Mouse (Mus musculus): Measurements from ENCODE around the gene Cdk9. TPM values are rescaled to one million over a fixed set of nuclear protein-coding genes. Genes with fewer than 3 reads are reported as not detected.

The Cdk9 gene
- total and polyA plus RNA-seq, 3 experiments = 30.9 to 125 TPM; not detected in 1

DNA sequence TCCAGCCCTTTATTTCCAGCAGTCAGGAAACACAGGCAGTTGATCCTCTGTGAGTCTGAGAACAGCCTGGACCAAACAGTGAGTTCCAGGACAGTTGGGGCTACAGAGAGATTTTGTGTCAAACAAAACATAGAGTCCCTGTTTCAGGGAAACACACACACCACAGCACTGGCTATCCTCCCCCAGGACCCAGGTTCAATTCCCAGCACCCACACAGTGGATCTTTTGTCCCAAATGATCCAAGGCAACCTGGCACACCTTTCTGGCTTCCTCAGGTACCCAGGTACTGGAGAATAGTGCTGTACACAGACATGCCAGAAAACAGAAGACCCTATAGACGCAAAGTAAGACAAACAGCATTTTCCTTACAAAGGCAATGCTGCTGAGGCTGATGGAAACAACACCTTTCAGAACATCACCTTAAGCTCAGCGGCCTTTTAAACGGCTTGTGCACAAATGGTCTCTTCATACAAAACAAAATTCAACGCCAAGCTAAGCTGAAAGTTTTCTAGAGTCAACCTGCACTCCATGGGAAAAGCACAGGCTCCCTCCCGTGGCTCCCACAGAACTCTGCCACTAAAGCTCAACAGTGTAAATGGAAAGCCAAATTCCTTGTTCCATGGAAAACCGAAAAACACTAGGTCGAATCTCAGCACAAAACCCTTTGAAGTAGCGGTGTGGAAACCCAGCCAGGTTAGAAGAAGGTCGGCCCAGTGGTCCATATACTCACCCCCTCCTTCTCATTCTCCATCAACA is 1.4 kb downstream of the Cdk9 start:
- Histone ChIP-seq H3K79me2 (ENCODE audit: control insufficient read depth, insufficient read depth, low read length, poor library complexity) (peaks cover 34% of the 10 kb centered on the region), H3K9me3 (replicated peaks; ENCODE audit: insufficient read depth, low read length) (no peaks in the 10 kb centered on the region), H3K27me3 (ENCODE audit: control insufficient read depth in 1 of 2, insufficient read depth in 2 of 2, low read length in 2 of 2) (no peaks in the 10 kb centered on the region), H3K4me3 (ENCODE audit: control insufficient read depth in 1 of 2, insufficient read depth in 1 of 2, low read depth in 2 of 2, low read length in 2 of 2) (peak overlapping the region; percentile 98 to 99), H3K9ac (ENCODE audit: control insufficient read depth, low read depth, low read length, poor library complexity, severe bottlenecking) (peak overlapping the region; percentile 95), H3K36me3 (ENCODE audit: control insufficient read depth in 1 of 2, insufficient read depth in 2 of 2, low read length in 2 of 2) (peaks cover 10 to 34% of the 10 kb centered on the region in 2 experiments), H3K4me1 (ENCODE audit: control insufficient read depth in 1 of 2, insufficient read depth in 2 of 2, low read length in 2 of 2) (peaks cover 14 to 33% of the 10 kb centered on the region in 2 experiments), H3K27ac (ENCODE audit: control insufficient read depth, low read depth, low read length) (peak overlapping the region; percentile 79)
- DNase-seq (ENCODE audit: low read depth, low spot score) = no peak
- no peak for TF ChIP-seq POLR2A (IDR thresholded peaks at IDR 0.05; ENCODE audit: control insufficient read depth in 1 of 2, insufficient read depth in 1 of 2, low read depth in 1 of 2, low read length in 2 of 2, poor library complexity in 1 of 2)
- no peak for TF ChIP-seq GABPA (IDR thresholded peaks at IDR 0.05; ENCODE audit: low read depth, low read length)
- no peak for TF ChIP-seq ZC3H11A (IDR thresholded peaks at IDR 0.05; ENCODE audit: low read depth, low read length)
- no peak for TF ChIP-seq EP300 (IDR thresholded peaks at IDR 0.05; ENCODE audit: low read depth in 1 of 2, low read length in 2 of 2)
- no peak for TF ChIP-seq POLR2AphosphoS5 (IDR thresholded peaks at IDR 0.05; ENCODE audit: borderline replicate concordance, low read depth, low read length)
- TF ChIP-seq ETS1 (IDR thresholded peaks at IDR 0.05; ENCODE audit: low read depth, low read length) = no peak
- no peak for TF ChIP-seq CHD1 (IDR thresholded peaks at IDR 0.05; ENCODE audit: low read depth, low read length)
- TF ChIP-seq TCF12 (IDR thresholded peaks at IDR 0.05; ENCODE audit: low read depth, low read length) = no peak
- TF ChIP-seq CHD2 (IDR thresholded peaks at IDR 0.05; ENCODE audit: low read length) = no peak
- TF ChIP-seq USF1 (IDR thresholded peaks at IDR 0.05; ENCODE audit: low read depth, low read length) = no peak
- no peak for TF ChIP-seq GATA1 (IDR thresholded peaks at IDR 0.05; ENCODE audit: low read depth, low read length)
- no peak for TF ChIP-seq MAX (IDR thresholded peaks at IDR 0.05; ENCODE audit: low read length)
- no peak for TF ChIP-seq JUND (IDR thresholded peaks at IDR 0.05; ENCODE audit: low read depth, low read length)
- no peak for TF ChIP-seq MYB (IDR thresholded peaks at IDR 0.05; ENCODE audit: low read depth, low read length)

DNA sequence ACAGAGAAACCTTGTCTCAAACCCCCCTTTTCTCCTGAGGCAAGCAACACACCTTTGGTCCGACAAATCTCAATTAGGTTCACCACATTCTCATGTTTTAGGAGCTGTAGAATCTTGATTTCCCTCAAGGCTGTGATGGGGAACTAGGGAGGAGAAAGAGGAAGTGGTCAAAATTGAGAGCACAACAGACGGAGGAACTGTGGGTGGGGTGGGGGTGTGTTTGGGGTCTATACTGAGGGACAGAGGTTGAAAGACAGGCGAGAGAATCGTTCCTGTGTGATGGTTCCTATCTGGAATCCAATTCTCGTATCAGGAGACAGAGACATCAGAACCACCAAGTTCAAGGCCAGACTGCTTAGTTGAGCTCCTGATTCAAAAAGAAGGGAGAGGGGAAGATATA is 2.5 kb downstream of the Cdk9 start:
- peak; percentile 87 for DNase-seq (ENCODE audit: low read depth, low spot score)
- Histone ChIP-seq H3K27me3 (ENCODE audit: control insufficient read depth in 1 of 2, insufficient read depth in 2 of 2, low read length in 2 of 2) (no peaks in the 10 kb centered on the region), H3K9ac (ENCODE audit: control insufficient read depth, low read depth, low read length, poor library complexity, severe bottlenecking) (no peak overlapping the region), H3K9me3 (replicated peaks; ENCODE audit: insufficient read depth, low read length) (no peaks in the 10 kb centered on the region), H3K36me3 (ENCODE audit: control insufficient read depth in 1 of 2, insufficient read depth in 2 of 2, low read length in 2 of 2) (peaks cover 14 to 33% of the 10 kb centered on the region in 2 experiments), H3K4me3 (ENCODE audit: control insufficient read depth in 1 of 2, insufficient read depth in 1 of 2, low read depth in 2 of 2, low read length in 2 of 2) (no peak overlapping the region), H3K4me1 (ENCODE audit: control insufficient read depth in 1 of 2, insufficient read depth in 2 of 2, low read length in 2 of 2) (peaks cover 14 to 33% of the 10 kb centered on the region in 2 experiments), H3K27ac (ENCODE audit: control insufficient read depth, low read depth, low read length) (no peak overlapping the region), H3K79me2 (ENCODE audit: control insufficient read depth, insufficient read depth, low read length, poor library complexity) (peaks cover 34% of the 10 kb centered on the region)
- no peak for TF ChIP-seq SMC3 (IDR thresholded peaks at IDR 0.05; ENCODE audit: low read depth, low read length)
- TF ChIP-seq POLR2AphosphoS5 (IDR thresholded peaks at IDR 0.05; ENCODE audit: borderline replicate concordance, low read depth, low read length) = no peak
- TF ChIP-seq SIN3A (IDR thresholded peaks at IDR 0.05; ENCODE audit: low read length) = peak; percentile 39; the same call in 1 of the 2 replicates
- no peak for TF ChIP-seq CHD1 (IDR thresholded peaks at IDR 0.05; ENCODE audit: low read depth, low read length)
- no peak for TF ChIP-seq MAFK (IDR thresholded peaks at IDR 0.05; ENCODE audit: borderline replicate concordance, low read depth, low read length)
- no peak; the same call in 1 of the 2 replicates for TF ChIP-seq TBP (IDR thresholded peaks at IDR 0.05; ENCODE audit: low read depth, low read length)
- no peak for TF ChIP-seq TAL1 (IDR thresholded peaks at IDR 0.05; ENCODE audit: low read length)
- TF ChIP-seq ETS1 (IDR thresholded peaks at IDR 0.05; ENCODE audit: low read depth, low read length) = peak; percentile 58; the same call in 1 of the 2 replicates
- no peak for TF ChIP-seq E2F4 (IDR thresholded peaks at IDR 0.05; ENCODE audit: borderline replicate concordance, low read depth, low read length)
- TF ChIP-seq POLR2AphosphoS2 (IDR thresholded peaks at IDR 0.05; ENCODE audit: low read length) = no peak
- TF ChIP-seq KAT2A (conservative IDR thresholded peaks at IDR 0.05; ENCODE audit: low read depth, low read length) = no peak
- TF ChIP-seq ELF1 (IDR thresholded peaks at IDR 0.05; ENCODE audit: low read depth, low read length) = 0 out of 2 replicates have a peak, but pooled peaks have one; percentile 11
- TF ChIP-seq MYB (IDR thresholded peaks at IDR 0.05; ENCODE audit: low read depth, low read length) = no peak
- TF ChIP-seq MAZ (IDR thresholded peaks at IDR 0.05; ENCODE audit: low read depth, low read length) = no peak
- no peak for TF ChIP-seq ZC3H11A (IDR thresholded peaks at IDR 0.05; ENCODE audit: low read depth, low read length)
- TF ChIP-seq GATA1 (IDR thresholded peaks at IDR 0.05; ENCODE audit: low read depth, low read length) = peak; percentile 29; the same call in 1 of the 2 replicates
- no peak for TF ChIP-seq ZKSCAN1 (IDR thresholded peaks at IDR 0.05; ENCODE audit: low read depth, low read length)
- TF ChIP-seq EP300 (IDR thresholded peaks at IDR 0.05; ENCODE audit: low read depth in 1 of 2, low read length in 2 of 2) = peak; percentile 48 to 53; a peak in 2 of 4 replicates
- peak; percentile 87 for TF ChIP-seq RCOR1 (IDR thresholded peaks at IDR 0.05; ENCODE audit: low read depth, low read length)
- no peak for TF ChIP-seq CTCF (IDR thresholded peaks at IDR 0.05 in 2 of 3, conservative IDR thresholded peaks at IDR 0.05 in 1 of 3; ENCODE audit: control insufficient read depth in 1 of 3, insufficient read depth in 1 of 3, low read depth in 2 of 3, low read length in 3 of 3, poor library complexity in 1 of 3, severe bottlenecking in 1 of 3)
- no peak for TF ChIP-seq TCF12 (IDR thresholded peaks at IDR 0.05; ENCODE audit: low read depth, low read length)
- TF ChIP-seq CHD2 (IDR thresholded peaks at IDR 0.05; ENCODE audit: low read length) = no peak
- TF ChIP-seq USF1 (IDR thresholded peaks at IDR 0.05; ENCODE audit: low read depth, low read length) = no peak
- no peak for TF ChIP-seq MEF2A (IDR thresholded peaks at IDR 0.05; ENCODE audit: extremely low read depth, insufficient replicate concordance, low read depth, low read length, poor library complexity, severe bottlenecking)
- TF ChIP-seq MXI1 (IDR thresholded peaks at IDR 0.05; ENCODE audit: low read depth, low read length) = no peak; the same call in 1 of the 2 replicates
